ENCODE assay signal across 13 mouse cellular contexts in the genomic region with DNA sequence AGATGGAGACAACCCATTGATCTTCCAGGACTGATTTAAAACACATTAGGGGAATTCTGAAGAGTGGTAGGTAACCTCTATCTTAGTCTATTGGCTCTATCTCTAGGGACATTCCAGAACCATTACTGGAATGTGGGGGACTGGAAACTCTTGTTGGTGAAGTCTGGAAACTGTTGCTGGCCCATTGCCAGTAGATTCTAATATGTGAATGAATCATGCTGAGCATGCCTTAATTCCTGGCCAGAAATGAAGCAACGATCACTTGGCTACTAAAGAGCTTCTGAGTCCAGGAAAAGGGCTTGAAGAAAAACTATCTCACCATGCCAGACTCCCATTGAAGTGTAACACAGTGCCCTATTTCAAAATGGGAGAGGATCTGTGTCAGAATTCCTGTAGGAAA.
DNase-seq lines count a peak whose midpoint lies in the region; ATAC-seq and TF ChIP-seq lines count a peak whose summit lies in the region.
"Had no signal": no experiment of that assay in that cellular context is flagged by ENCODE, and none has a peak within 500 bp of the region (broad histone marks: within the 10 kb centered on the region; RNA-seq: fewer than 3 reads in every experiment).

No protein-coding gene starts in this region.

- no peaks in the 10 kb centered on the region for H3K27me3 ChIP-seq in forebrain, embryonic 13.5 days
- H3K27me3 ChIP-seq in forebrain, embryonic 10.5 days (ENCODE audit: poor library complexity, severe bottlenecking), result no peaks in the 10 kb centered on the region
- H3K27me3 ChIP-seq in midbrain, postnatal 0 days (ENCODE audit: insufficient read depth, low read length), result no peaks in the 10 kb centered on the region
- no peaks in the 10 kb centered on the region for H3K27me3 ChIP-seq in midbrain, embryonic 11.5 days (ENCODE audit: control insufficient read depth, insufficient read depth, low read length)
- H3K27me3 ChIP-seq: forebrain, embryonic 12.5 days; liver, embryonic 15.5 days; midbrain, embryonic 12.5 days had no signal

- no peak for TF ChIP-seq CTCF in midbrain, postnatal 0 days (IDR thresholded peaks at IDR 0.05)

- no peaks in the 10 kb centered on the region for H3K4me1 ChIP-seq in forebrain, embryonic 13.5 days
- H3K4me1 ChIP-seq in forebrain, embryonic 10.5 days, result no peaks in the 10 kb centered on the region
- H3K4me1 ChIP-seq in midbrain, postnatal 0 days (ENCODE audit: insufficient read depth, low read length), result no peaks in the 10 kb centered on the region
- no peaks in the 10 kb centered on the region for H3K4me1 ChIP-seq in midbrain, embryonic 11.5 days (ENCODE audit: control insufficient read depth, insufficient read depth, low read length)
- H3K4me1 ChIP-seq: forebrain, embryonic 12.5 days; heart, embryonic 10.5 days; liver, embryonic 15.5 days; midbrain, embryonic 12.5 days had no signal

- H3K36me3 ChIP-seq in forebrain, embryonic 13.5 days (ENCODE audit: poor library complexity, severe bottlenecking), result no peaks in the 10 kb centered on the region
- no peaks in the 10 kb centered on the region for H3K36me3 ChIP-seq in forebrain, embryonic 10.5 days (replicated peaks)
- no peaks in the 10 kb centered on the region for H3K36me3 ChIP-seq in midbrain, postnatal 0 days (ENCODE audit: insufficient read depth, low read length)
- no peaks in the 10 kb centered on the region for H3K36me3 ChIP-seq in midbrain, embryonic 11.5 days (ENCODE audit: control insufficient read depth, insufficient read depth, low read length)
- H3K36me3 ChIP-seq: forebrain, embryonic 12.5 days; heart, embryonic 10.5 days; liver, embryonic 15.5 days; midbrain, embryonic 12.5 days had no signal

- WGBS in forebrain, embryonic 13.5 days, result 61% methylated on average over 1 of the region's 1 CpGs
- 93% methylated on average over 1 of the region's 1 CpGs for WGBS in forebrain, embryonic 10.5 days
- WGBS in midbrain, postnatal 0 days, result 58% methylated on average over 1 of the region's 1 CpGs
- 78% methylated on average over 1 of the region's 1 CpGs for WGBS in midbrain, embryonic 11.5 days

- H3K4me2 ChIP-seq in forebrain, embryonic 13.5 days, result no peak overlapping the region
- H3K4me2 ChIP-seq in midbrain, postnatal 0 days (ENCODE audit: low read depth, low read length, poor library complexity, severe bottlenecking), result no peak overlapping the region
- H3K4me2 ChIP-seq in midbrain, embryonic 11.5 days, result no peak overlapping the region
- H3K4me2 ChIP-seq: forebrain, embryonic 12.5 days; liver, embryonic 15.5 days; midbrain, embryonic 12.5 days had no signal

- 0 out of 2 replicates have a peak, but pooled peaks have one; percentile 13 for ATAC-seq in forebrain, embryonic 13.5 days
- ATAC-seq in midbrain, postnatal 0 days (ENCODE audit: low FRiP score), result no peak
- ATAC-seq in midbrain, embryonic 11.5 days (ENCODE audit: low FRiP score), result no peak
- ATAC-seq: inflammation-experienced regulatory T-cells, adult 6 months had no signal

- H3K9ac ChIP-seq in forebrain, embryonic 13.5 days, result no peak overlapping the region
- no peak overlapping the region for H3K9ac ChIP-seq in midbrain, postnatal 0 days (replicated peaks; ENCODE audit: low read length, poor library complexity, severe bottlenecking)
- H3K9ac ChIP-seq in midbrain, embryonic 11.5 days (ENCODE audit: low read length), result no peak overlapping the region
- H3K9ac ChIP-seq: forebrain, embryonic 12.5 days; liver, embryonic 15.5 days; midbrain, embryonic 12.5 days had no signal

- no peak for DNase-seq in forebrain, embryonic 10.5 days (ENCODE audit: extremely low spot score, low spot score)
- peak; percentile 3 for DNase-seq in kidney, adult 11 months
- DNase-seq in kidney, postnatal 14 days, result no peak
- DNase-seq in midbrain, postnatal 0 days (ENCODE audit: low spot score), result peak; percentile 67
- DNase-seq in midbrain, embryonic 11.5 days (ENCODE audit: low spot score, missing footprints), result no peak
- peak; percentile 26 for DNase-seq in lung, postnatal 36 days
- no peak for DNase-seq in testis, postnatal 10 days (ENCODE audit: low spot score)

- H3K9me3 ChIP-seq in forebrain, embryonic 13.5 days (replicated peaks), result no peaks in the 10 kb centered on the region
- peaks cover 3% of the 10 kb centered on the region; the same call in 1 of the 2 replicates for H3K9me3 ChIP-seq in forebrain, embryonic 10.5 days
- no peaks in the 10 kb centered on the region for H3K9me3 ChIP-seq in midbrain, postnatal 0 days (ENCODE audit: low read length)
- H3K9me3 ChIP-seq in midbrain, embryonic 11.5 days (ENCODE audit: control insufficient read depth, low read length), result no peaks in the 10 kb centered on the region
- H3K9me3 ChIP-seq: forebrain, embryonic 12.5 days; heart, embryonic 10.5 days; liver, embryonic 15.5 days; midbrain, embryonic 12.5 days had no signal

- H3K27ac ChIP-seq in forebrain, embryonic 13.5 days, result no peak overlapping the region
- no peak overlapping the region for H3K27ac ChIP-seq in forebrain, embryonic 10.5 days
- no peak overlapping the region for H3K27ac ChIP-seq in midbrain, postnatal 0 days (ENCODE audit: low read depth, low read length)
- H3K27ac ChIP-seq in midbrain, embryonic 11.5 days (ENCODE audit: low read depth, low read length), result no peak overlapping the region
- H3K27ac ChIP-seq: forebrain, embryonic 12.5 days; heart, embryonic 10.5 days; liver, embryonic 15.5 days; midbrain, embryonic 12.5 days had no signal

- no peak overlapping the region for H3K4me3 ChIP-seq in forebrain, embryonic 13.5 days
- no peak overlapping the region for H3K4me3 ChIP-seq in forebrain, embryonic 10.5 days
- no peak overlapping the region for H3K4me3 ChIP-seq in midbrain, postnatal 0 days (ENCODE audit: low read depth, low read length)
- H3K4me3 ChIP-seq in midbrain, embryonic 11.5 days (ENCODE audit: low read depth, low read length), result no peak overlapping the region
- H3K4me3 ChIP-seq: forebrain, embryonic 12.5 days; heart, embryonic 10.5 days; liver, embryonic 15.5 days; midbrain, embryonic 12.5 days had no signal

Comparison
In these comparisons a context has a peak if more than half of its experiments do, and no peak if none do; other contexts are left out.
1. DNase-seq: peak in kidney, adult 11 months (single experiment), midbrain, postnatal 0 days (single experiment) and lung, postnatal 36 days (single experiment); none in forebrain, embryonic 10.5 days (single experiment), kidney, postnatal 14 days (single experiment), midbrain, embryonic 11.5 days (single experiment) and testis, postnatal 10 days (single experiment).